Mouse (Mus musculus) CH12.LX (cell line): Measurements from ENCODE around the gene Zfp423. TPM values are rescaled to one million over a fixed set of nuclear protein-coding genes. Genes with fewer than 3 reads are reported as not detected.
"Not testable (repeated sequence)": the region's sequence is repeated elsewhere in the genome, so short reads cannot be mapped to it uniquely, and the experiment has no call there.

Experiments
- DNase-seq: peaks from one replicate; pipeline ENCODE4 v3.0.0-alpha.2; 2013; ENCODE audit errors: extremely low read depth
- H3K27ac ChIP-seq: 2 replicates; pipeline ENCODE4 v1.5.1; 2012; ENCODE audit warnings: low read depth, mild to moderate bottlenecking, control low read depth, moderate library complexity; ENCODE audit not compliant: insufficient read depth
- H3K27me3 ChIP-seq: replicated peaks from 2 replicates; pipeline ENCODE3; 2012; ENCODE audit warnings: inconsistent platforms
- H3K36me3 ChIP-seq, 2 experiments: replicated peaks in 1 of 2; 2 replicates each; pipeline versions ENCODE3 to v1.6.1; 2012; ENCODE audit warnings: inconsistent platforms in 1 of 2, low read length in 1 of 2, mild to moderate bottlenecking in 1 of 2, mixed read lengths in 1 of 2, moderate library complexity in 1 of 2; ENCODE audit not compliant: control insufficient read depth in 1 of 2, insufficient read depth in 1 of 2
- H3K4me1 ChIP-seq, 2 experiments: 2 replicates each; pipeline ENCODE4 v1.6.1; 2012; ENCODE audit warnings: inconsistent platforms in 1 of 2, moderate library complexity in 1 of 2; ENCODE audit not compliant: insufficient read depth in 2 of 2, control insufficient read depth in 1 of 2
- H3K4me2 ChIP-seq: 2 replicates; pipeline ENCODE4 v1.6.1; 2012; ENCODE audit warnings: low read depth, mild to moderate bottlenecking, control low read depth; ENCODE audit not compliant: poor library complexity, insufficient read depth, severe bottlenecking
- H3K4me3 ChIP-seq, 3 experiments: fragments of 150-350 bp in 1 of 3; sonication (generic) in 1 of 3; replicated peaks in 1 of 3; 2 replicates each; pipeline versions ENCODE3 to v1.5.1; 2011 to 2012; ENCODE audit warnings: low read depth in 2 of 3, low read length in 2 of 3, mild to moderate bottlenecking in 2 of 3, moderate library complexity in 2 of 3, control low read depth in 1 of 3, improper control_type of control experiment in 1 of 3, inconsistent platforms in 1 of 3, mixed read lengths in 1 of 3; ENCODE audit not compliant: poor library complexity in 1 of 3
- H3K79me2 ChIP-seq: replicated peaks from 2 replicates; pipeline ENCODE4 v1.6.1; 2012; ENCODE audit warnings: mild to moderate bottlenecking, moderate library complexity; ENCODE audit not compliant: control insufficient read depth, poor library complexity, insufficient read depth, severe bottlenecking; ENCODE audit errors: extremely low read depth
- H3K9ac ChIP-seq: 2 replicates; pipeline ENCODE4 v1.6.1; 2012; ENCODE audit warnings: low read depth, mild to moderate bottlenecking, control low read depth, moderate library complexity; ENCODE audit not compliant: insufficient read depth
- H3K9me3 ChIP-seq: replicated peaks from 2 replicates; pipeline ENCODE3; 2012; ENCODE audit warnings: low read length, inconsistent platforms, mixed read lengths
- CTCF ChIP-seq, 2 experiments: IDR thresholded peaks in 1 of 2; conservative IDR thresholded peaks in 1 of 2; 2 replicates each; pipeline ENCODE4 v1.5.1; 2011 to 2012; ENCODE audit warnings: low read depth in 2 of 2, low read length in 2 of 2, improper control_type of control experiment in 1 of 2, inconsistent platforms in 1 of 2, mild to moderate bottlenecking in 1 of 2, moderate library complexity in 1 of 2
- E2F4 ChIP-seq: IDR thresholded peaks from 2 replicates; pipeline ENCODE4 v1.6.1; 2011; ENCODE audit warnings: low read depth, low read length, improper control_type of control experiment; ENCODE audit not compliant: insufficient replicate concordance
- EP300 ChIP-seq: IDR thresholded peaks from 2 replicates; pipeline ENCODE4 v1.6.1; 2011; ENCODE audit warnings: low read length, improper control_type of control experiment
- ETS1 ChIP-seq: conservative IDR thresholded peaks from 2 replicates; pipeline ENCODE4 v1.6.1; 2012; ENCODE audit warnings: low read depth, mild to moderate bottlenecking, inconsistent platforms, low read length, improper control_type of control experiment, moderate library complexity
- JUND ChIP-seq: conservative IDR thresholded peaks from 2 replicates; pipeline ENCODE4 v1.6.1; 2011; ENCODE audit warnings: low read depth, low read length, improper control_type of control experiment
- NELFE ChIP-seq: IDR thresholded peaks from 2 replicates; pipeline ENCODE4 v1.6.1; 2011; ENCODE audit warnings: low read depth, low read length, improper control_type of control experiment
- RAD21 ChIP-seq: IDR thresholded peaks from 2 replicates; pipeline ENCODE4 v1.6.1; 2011; ENCODE audit warnings: low read depth, mild to moderate bottlenecking, low read length, improper control_type of control experiment, moderate library complexity
- SMC3 ChIP-seq: IDR thresholded peaks from 2 replicates; pipeline ENCODE4 v1.6.1; 2011; ENCODE audit warnings: low read depth, low read length, improper control_type of control experiment
- ZNF384 ChIP-seq: IDR thresholded peaks from 2 replicates; pipeline ENCODE4 v1.6.1; 2012; ENCODE audit warnings: low read depth, low read length, improper control_type of control experiment, inconsistent platforms
- dilution Hi-C: fragments of 300-500 bp; cut with MboI; formaldehyde crosslinking; loops from 2 replicates; pipeline ENCODE4 v1.14.3; 2020; ENCODE audit warnings: low sequenced_read_pairs; ENCODE audit not compliant: extremely low pct_unique_long_range_greater_than_20kb, extremely low pct_ligation_motif_present
- in situ Hi-C: fragments of 300-500 bp; cut with MboI; formaldehyde crosslinking; loops from 3 replicates; pipeline ENCODE4 v1.14.3; 2019; ENCODE audit warnings: low sequenced_read_pairs, low pct_ligation_motif_present, low pct_unique_long_range_greater_than_20kb, mixed read lengths
- polyA plus RNA-seq: library from polyadenylated mRNA; unstranded; fragments of >175 nt; gene quantifications from 2 replicates; pipeline ENCODE4 v1.2.1, GENCODE M21; 2012; ENCODE audit warnings: low read depth; ENCODE audit not compliant: insufficient read length
- total RNA-seq, 2 experiments: library from RNA; depleted of rRNA; stranded (reverse); fragments of 300-350 nt in 1 of 2; fragments of >200 nt in 1 of 2; gene quantifications; 2 replicates each; pipeline ENCODE4 v1.2.3; 2012 to 2014

Gene Zfp423
- total and polyA plus RNA-seq, 3 experiments, result 0.25 to 2.7 (median 0.32) TPM

- Histone ChIP-seq H3K27me3 (no peaks in the 10 kb centered on the region), H3K36me3 (no peaks in the 10 kb centered on the region), H3K4me2 (no peak overlapping the region), H3K9ac (no peak overlapping the region), H3K27ac (no peak overlapping the region), H3K4me3 (no peak overlapping the region), H3K9me3 (no peaks in the 10 kb centered on the region), H3K4me1 (no peaks in the 10 kb centered on the region), H3K79me2 (no peaks in the 10 kb centered on the region)
- dilution Hi-C loops (no loop called here), in situ Hi-C loops (no loop called here)
- DNase-seq, result no peak
- TF ChIP-seq ZNF384, result no peak
- no peak for TF ChIP-seq EP300
- TF ChIP-seq ETS1, result no peak
- TF ChIP-seq CTCF (conservative IDR thresholded peaks at IDR 0.05 in 1 of 2, IDR thresholded peaks at IDR 0.05 in 1 of 2; ENCODE audit: low read depth in 2 of 2, low read length in 2 of 2), result no peak
- TF ChIP-seq RAD21, result no peak
- no peak for TF ChIP-seq E2F4
- TF ChIP-seq SMC3, result no peak
- no peak for TF ChIP-seq JUND
- no peak for TF ChIP-seq NELFE
Measured at GRCm38 (mm10) chr8:87847796-87848195, 111.6 kb downstream of the Zfp423 start.

DNA sequence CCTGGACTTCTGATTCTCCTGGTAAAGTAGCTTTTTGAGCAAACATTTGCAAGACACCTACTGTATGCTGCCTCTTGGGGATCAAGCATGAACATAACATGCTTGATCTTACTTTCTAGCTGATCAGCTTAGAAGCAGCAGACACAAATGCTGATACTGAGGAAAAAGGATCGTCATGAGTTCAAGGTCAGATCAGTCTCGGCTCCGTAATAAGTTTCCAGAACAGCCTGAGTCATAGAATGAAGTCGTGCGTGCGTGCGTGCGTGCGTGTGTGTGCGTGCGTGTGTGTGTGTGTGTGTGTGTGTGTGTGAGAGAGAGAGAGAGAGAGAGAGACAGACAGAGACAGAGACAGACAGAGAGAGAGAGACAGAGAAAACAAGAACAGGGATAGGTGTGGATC lies 117.3 kb downstream of the Zfp423 start:
- dilution Hi-C loops, H3K9ac ChIP-seq, DNase-seq, in situ Hi-C loops, H3K9me3 ChIP-seq, H3K4me3 ChIP-seq, H3K4me1 ChIP-seq, H3K4me2 ChIP-seq, H3K36me3 ChIP-seq, H3K27me3 ChIP-seq, H3K27ac ChIP-seq, H3K79me2 ChIP-seq: not testable (repeated sequence)

- H3K27me3 ChIP-seq, result no peaks in the 10 kb centered on the region
- H3K36me3 ChIP-seq, result no peaks in the 10 kb centered on the region
- no peaks in the 10 kb centered on the region for H3K79me2 ChIP-seq
- H3K9me3 ChIP-seq, result no peaks in the 10 kb centered on the region
- no peak for TF ChIP-seq E2F4
- TF ChIP-seq, all 38 proteins: peak for 0
- in situ Hi-C loops (no loop called here), dilution Hi-C loops (no loop called here)
- Histone ChIP-seq H3K4me3 (no peak overlapping the region), H3K4me1 (peaks cover 0 to 8% of the 10 kb centered on the region in 2 experiments; a peak in 1 of 4 replicates), H3K9ac (no peak overlapping the region), H3K4me2 (no peak overlapping the region), H3K27ac (no peak overlapping the region)
- no peak for DNase-seq
Measured at GRCm38 (mm10) chr8:87837266-87837665, 122.1 kb downstream of the Zfp423 start.
